Mouse (Mus musculus) small intestine, adult 2 months (tissue): ENCODE results near the gene Pemt. TPM values are rescaled to one million over a fixed set of nuclear protein-coding genes. Genes with fewer than 3 reads are reported as not detected.

Experiments
- H3K27ac ChIP-seq: fragments of 200-500 bp; 2 replicates; pipeline ENCODE4 v1.5.1; 2012; ENCODE audit warnings: low read depth, low read length, control low read depth, inconsistent platforms; ENCODE audit not compliant: insufficient read depth
- H3K27me3 ChIP-seq: fragments of 200-500 bp; 2 replicates; pipeline ENCODE4 v1.6.1; 2012; ENCODE audit warnings: mild to moderate bottlenecking, moderate library complexity, low read length, inconsistent platforms; ENCODE audit not compliant: control insufficient read depth, insufficient read depth
- H3K36me3 ChIP-seq: fragments of 200-500 bp; 2 replicates; pipeline ENCODE4 v1.6.1; 2012; ENCODE audit warnings: mild to moderate bottlenecking, low read length, control low read depth, inconsistent platforms; ENCODE audit not compliant: control insufficient read depth, insufficient read depth
- H3K4me1 ChIP-seq: fragments of 200-500 bp; 2 replicates; pipeline ENCODE4 v1.6.1; 2012; ENCODE audit warnings: low read length, inconsistent platforms, mixed read lengths; ENCODE audit not compliant: control insufficient read depth, insufficient read depth, insufficient read length
- H3K4me3 ChIP-seq: fragments of 200-500 bp; 2 replicates; pipeline ENCODE4 v1.5.1; 2012; ENCODE audit warnings: low read depth, mild to moderate bottlenecking, control low read depth, inconsistent platforms, low read length, moderate library complexity
- CTCF ChIP-seq: fragments of 200-500 bp; IDR thresholded peaks from 2 replicates; pipeline ENCODE4 v1.5.1; 2012; ENCODE audit warnings: low read depth, mild to moderate bottlenecking, control low read depth, inconsistent platforms, low read length, moderate library complexity, mixed read lengths; ENCODE audit not compliant: insufficient replicate concordance, insufficient read length; ENCODE audit errors: extremely low read depth
- POLR2A ChIP-seq: fragments of 200-500 bp; IDR thresholded peaks from 2 replicates; pipeline ENCODE4 v1.6.1; 2012; ENCODE audit warnings: low read depth, mild to moderate bottlenecking, control low read depth, inconsistent platforms, low read length, moderate library complexity
- WGBS: fragments of 180-500 bp; shearing (Covaris S2); methylation state at CpG from one replicate; pipeline ENCODE4 v1.1.7; 2018; 5-methylcytosine and 5-hydroxymethylcytosine counted together
- polyA plus RNA-seq: library from polyadenylated mRNA; depleted of rRNA; stranded (reverse); fragments of >200 nt; gene quantifications from 2 replicates; pipeline ENCODE4 v1.2.3, GENCODE M21; 2012

The Pemt gene
- polyA plus RNA-seq, 1 experiment = 3.6 TPM

GRCm38 (mm10) chr11:60088947-60089346, 42.7 kb upstream of the Pemt start:
- TF ChIP-seq POLR2A (no peak), CTCF (no peak)
- Histone ChIP-seq H3K27me3 (no peaks in the 10 kb centered on the region), H3K4me3 (no peak overlapping the region), H3K36me3 (no peaks in the 10 kb centered on the region), H3K27ac (no peak overlapping the region), H3K4me1 (no peaks in the 10 kb centered on the region; the same call in 1 of the 2 replicates)
- 53% methylated on average over 4 of the region's 4 CpGs for WGBS

GRCm38 (mm10) chr11:60086676-60087075, 40.4 kb upstream of the Pemt start:
- no peak for TF ChIP-seq POLR2A
- TF ChIP-seq CTCF = no peak
- H3K27me3 ChIP-seq = no peaks in the 10 kb centered on the region
- no peak overlapping the region for H3K27ac ChIP-seq
- H3K4me3 ChIP-seq = no peak overlapping the region
- 77% methylated on average over 1 of the region's 1 CpGs for WGBS
- no peaks in the 10 kb centered on the region for H3K36me3 ChIP-seq
- H3K4me1 ChIP-seq = no peaks in the 10 kb centered on the region; the same call in 1 of the 2 replicates

- 22% methylated on average over 2 of the region's 2 CpGs for WGBS
Observed at GRCm38 (mm10) chr11:60084589-60084988, 38.3 kb upstream of the Pemt start.

GRCm38 (mm10) chr11:60076790-60077189, 30.5 kb upstream of the Pemt start:
- H3K27me3 ChIP-seq = no peaks in the 10 kb centered on the region
- H3K36me3 ChIP-seq = no peaks in the 10 kb centered on the region
- no peak overlapping the region for H3K27ac ChIP-seq
- H3K4me3 ChIP-seq = no peak overlapping the region
- no peaks in the 10 kb centered on the region for H3K4me1 ChIP-seq
- WGBS = 18% methylated on average over 4 of the region's 4 CpGs
- TF ChIP-seq CTCF (peak; percentile 65; the same call in 1 of the 2 replicates), POLR2A (no peak)

More at GRCm38 (mm10) chr11:60084589-60084988, 38.3 kb upstream of the Pemt start:
- no peaks in the 10 kb centered on the region for H3K27me3 ChIP-seq
- H3K36me3 ChIP-seq = no peaks in the 10 kb centered on the region
- H3K27ac ChIP-seq = no peak overlapping the region
- no peak overlapping the region for H3K4me3 ChIP-seq
- H3K4me1 ChIP-seq = no peaks in the 10 kb centered on the region
- TF ChIP-seq CTCF (peak; percentile 69; the same call in 1 of the 2 replicates), POLR2A (no peak)

GRCm38 (mm10) chr11:60076183-60076582, 29.9 kb upstream of the Pemt start:
- TF ChIP-seq POLR2A (no peak), CTCF (no peak)
- 80% methylated on average over 3 of the region's 3 CpGs for WGBS
- H3K4me3 ChIP-seq = no peak overlapping the region
- H3K27ac ChIP-seq = no peak overlapping the region
- H3K36me3 ChIP-seq = no peaks in the 10 kb centered on the region
- H3K27me3 ChIP-seq = no peaks in the 10 kb centered on the region
- H3K4me1 ChIP-seq = no peaks in the 10 kb centered on the region

- Histone ChIP-seq H3K27ac (no peak overlapping the region), H3K4me3 (no peak overlapping the region), H3K4me1 (no peaks in the 10 kb centered on the region), H3K36me3 (no peaks in the 10 kb centered on the region), H3K27me3 (no peaks in the 10 kb centered on the region)
- TF ChIP-seq CTCF = no peak
- no peak for TF ChIP-seq POLR2A
- WGBS = 43% methylated on average over 15 of the region's 15 CpGs
Observed at GRCm38 (mm10) chr11:60073936-60074502, 27.7 kb upstream of the Pemt start.

- TF ChIP-seq POLR2A (no peak), CTCF (no peak)
- Histone ChIP-seq H3K36me3 (no peaks in the 10 kb centered on the region), H3K4me1 (no peaks in the 10 kb centered on the region), H3K27me3 (no peaks in the 10 kb centered on the region), H3K27ac (no peak overlapping the region), H3K4me3 (no peak overlapping the region)
Observed at GRCm38 (mm10) chr11:60073121-60073520, 26.8 kb upstream of the Pemt start.
